Comparison of ENCODE assay signal across 9 mouse cellular contexts in genomic region chr12:111445161-111445889, GRCm38 (mm10). TPM values are rescaled to one million over a fixed set of nuclear protein-coding genes. Genes with fewer than 3 reads are reported as not detected.
DNase-seq lines count a peak whose midpoint lies in the region; TF ChIP-seq lines count a peak whose summit lies in the region.
"Had no signal": no experiment of that assay in that cellular context is flagged by ENCODE, and none has a peak within 500 bp of the region (broad histone marks: within the 10 kb centered on the region; RNA-seq: fewer than 3 reads in every experiment).

No protein-coding gene starts in this region.

- no peak for DNase-seq in kidney, adult 2 months
- no peak for DNase-seq in kidney, postnatal 14 days
- DNase-seq in forebrain, embryonic 10.5 days (ENCODE audit: extremely low spot score, low spot score): no peak
- DNase-seq in kidney, postnatal 10 days: peak; percentile 45
- DNase-seq in neural tube, embryonic 10.5 days (ENCODE audit: extremely low spot score, low spot score): peak; percentile 53
- no peak for DNase-seq in urinary bladder, adult 18-20 months (ENCODE audit: low spot score in 2 of 2)
- DNase-seq in B cell, adult 2 months: no peak
- no peak for DNase-seq in cerebellum, adult 11 months
- DNase-seq: cerebellum, postnatal 25 days had no signal

- 13% methylated on average over 52 of the region's 52 CpGs for WGBS in kidney, adult 2 months
- 2% methylated on average over 52 of the region's 52 CpGs for WGBS in forebrain, embryonic 10.5 days

- no peaks in the 10 kb centered on the region for H3K9me3 ChIP-seq in forebrain, embryonic 10.5 days

- no peaks in the 10 kb centered on the region for H3K36me3 ChIP-seq in kidney, adult 2 months (ENCODE audit: control insufficient read depth, insufficient read depth, low read length)
- no peaks in the 10 kb centered on the region for H3K36me3 ChIP-seq in forebrain, embryonic 10.5 days (replicated peaks)

- H3K27me3 ChIP-seq in kidney, adult 2 months (replicated peaks; ENCODE audit: control insufficient read depth, insufficient read depth, low read length): no peaks in the 10 kb centered on the region
- H3K27me3 ChIP-seq in forebrain, embryonic 10.5 days (ENCODE audit: poor library complexity, severe bottlenecking): peaks cover 100% of the 10 kb centered on the region

- peak overlapping the region; percentile 59 for H3K4me3 ChIP-seq in kidney, adult 2 months (ENCODE audit: insufficient read depth, low read depth, low read length)
- H3K4me3 ChIP-seq in forebrain, embryonic 10.5 days: peak overlapping the region; percentile 38

- H3K4me1 ChIP-seq in kidney, adult 2 months (ENCODE audit: control insufficient read depth, insufficient read depth, low read length): peaks cover 16% of the 10 kb centered on the region
- peaks cover 87% of the 10 kb centered on the region for H3K4me1 ChIP-seq in forebrain, embryonic 10.5 days

- TF ChIP-seq POLR2A in kidney, adult 2 months (IDR thresholded peaks at IDR 0.05; ENCODE audit: low read depth, low read length): no peak

- H3K27ac ChIP-seq in kidney, adult 2 months (ENCODE audit: insufficient read depth, low read depth, low read length): peak overlapping the region; percentile 19
- H3K27ac ChIP-seq in forebrain, embryonic 10.5 days: no peak overlapping the region

- TF ChIP-seq CTCF in kidney, adult 2 months (conservative IDR thresholded peaks at IDR 0.05; ENCODE audit: insufficient read depth, insufficient read length, low read depth, low read length): no peak

RNA-seq across cellular contexts. Expression of gene Tnfaip2, which starts 3.1 kb away (rescaled TPM):
- 48.5 and 56.2 TPM in 2 replicates for polyA plus RNA-seq in kidney, adult 2 months (2012; rRNA removed)
- polyA plus RNA-seq in forebrain, embryonic 10.5 days (2016; fragmentation: Nextera tagmentation; extraction: Ambion mirVana): 2.1 and 4.4 TPM in 2 replicates

RNA-seq across cellular contexts. Expression of gene Exoc3l4, which starts 28.5 kb away (rescaled TPM):
- polyA plus RNA-seq in kidney, adult 2 months (2012; rRNA removed): 42.9 and 50.5 TPM in 2 replicates
- 5.2 and 5.6 TPM in 2 replicates for polyA plus RNA-seq in forebrain, embryonic 10.5 days (2016; fragmentation: Nextera tagmentation; extraction: Ambion mirVana)

RNA-seq across cellular contexts. Expression of gene Lbhd2, which starts 38.7 kb away (rescaled TPM):
- polyA plus RNA-seq in kidney, adult 2 months (2012; rRNA removed): 0.13 and 0.15 TPM in 2 replicates
- polyA plus RNA-seq in forebrain, embryonic 10.5 days (2016; fragmentation: Nextera tagmentation; extraction: Ambion mirVana): 0.25 TPM in 1 of 2 replicates, not detected in the other

RNA-seq across cellular contexts. Expression of gene Gm266, which starts 40.3 kb away (rescaled TPM):
- 2.8 and 4.3 TPM in 2 replicates for polyA plus RNA-seq in kidney, adult 2 months (2012; rRNA removed)
- 7.1 and 9.8 TPM in 2 replicates for polyA plus RNA-seq in forebrain, embryonic 10.5 days (2016; fragmentation: Nextera tagmentation; extraction: Ambion mirVana)

Comparison
In these comparisons a context has a peak if more than half of its experiments do, and no peak if none do; other contexts are left out.
1. DNase-seq: peak in kidney, postnatal 10 days (single experiment) and neural tube, embryonic 10.5 days (single experiment); none in kidney, adult 2 months (single experiment), kidney, postnatal 14 days (single experiment), forebrain, embryonic 10.5 days (single experiment), urinary bladder, adult 18-20 months (0 of 2), B cell, adult 2 months (0 of 2) and cerebellum, adult 11 months (single experiment).